Mouse (Mus musculus) heart, postnatal 4 days (tissue): ENCODE data around the gene Slc25a45. TPM values are rescaled to one million over a fixed set of nuclear protein-coding genes. Genes with fewer than 3 reads are reported as not detected.

Experiments
- DNase-seq: peaks from one replicate; pipeline ENCODE4 v3.0.0; 2021
- total RNA-seq, 2 experiments: library from RNA; stranded (reverse); gene quantifications; 2 replicates each; pipeline ENCODE4 v1.2.3; 2021

Slc25a45 gene
- total RNA-seq, 2 experiments from 2014 or later = 5.4 to 6.2 TPM

- peak; percentile 81 for DNase-seq
These were observed 57.7 kb downstream of the Slc25a45 start for GRCm38 (mm10) chr19:5935266-5935665.

Other genes with a start within 250 kb of the Slc25a45 start
- gene Rela, start 240.3 kb upstream of the Slc25a45 start, total RNA-seq = 10 to 100 TPM; 33.0 to 38.6 TPM
- gene Sipa1, start 214.1 kb upstream of the Slc25a45 start, total RNA-seq = 10 to 100 TPM; 40.2 to 42.2 TPM
- 10 to 100 TPM; 39.8 to 40.0 TPM for gene Map3k11, start 189.1 kb upstream of the Slc25a45 start, total RNA-seq
- gene Pcnx3, start 188.9 kb upstream of the Slc25a45 start, total RNA-seq = 10 to 100 TPM; 42.5 to 42.7 TPM
- gene Kcnk7, start 173.4 kb upstream of the Slc25a45 start, total RNA-seq = not detected
- 100 to 1,000 TPM; 179 to 191 TPM for gene Ehbp1l1, start 151.5 kb upstream of the Slc25a45 start, total RNA-seq
- gene Fam89b, start 148.2 kb upstream of the Slc25a45 start, total RNA-seq = 10 to 100 TPM; 48.3 to 49.0 TPM
- gene Ltbp3, start 136.9 kb upstream of the Slc25a45 start, total RNA-seq = 10 to 100 TPM; 78.7 to 79.6 TPM
- 10 to 100 TPM; 60.6 to 69.0 TPM for gene Scyl1, start 106.4 kb upstream of the Slc25a45 start, total RNA-seq
- gene Frmd8, start 2.5 kb upstream of the Slc25a45 start, total RNA-seq = 10 to 100 TPM; 18.6 to 20.9 TPM
- gene Tigd3, start 16.3 kb downstream of the Slc25a45 start, total RNA-seq = 1 to 10 TPM; 2.0 TPM
- 100 to 1,000 TPM; 111 to 119 TPM for gene Dpf2, start 35.2 kb downstream of the Slc25a45 start, total RNA-seq
- 10 to 100 TPM; 14.2 to 14.7 TPM for gene Cdc42ep2, start 47.0 kb downstream of the Slc25a45 start, total RNA-seq
- gene Pola2, start 86.4 kb downstream of the Slc25a45 start, total RNA-seq = 10 to 100 TPM; 32.9 to 37.1 TPM
- gene Slc22a20, start 108.3 kb downstream of the Slc25a45 start, total RNA-seq = not detected
- gene Capn1, start 138.1 kb downstream of the Slc25a45 start, total RNA-seq = 10 to 100 TPM; 27.4 to 29.1 TPM
- 10 to 100 TPM; 16.2 to 16.4 TPM for gene Syvn1, start 168.8 kb downstream of the Slc25a45 start, total RNA-seq
- gene Mrpl49, start 180.0 kb downstream of the Slc25a45 start, total RNA-seq = 10 to 100 TPM; 37.8 to 41.7 TPM
- gene Fau, start 180.0 kb downstream of the Slc25a45 start, total RNA-seq = 100 to 1,000 TPM; 802 to 870 TPM
- gene Znhit2, start 183.4 kb downstream of the Slc25a45 start, total RNA-seq = 10 to 100 TPM; 16.2 to 16.7 TPM
- gene Tm7sf2, start 190.6 kb downstream of the Slc25a45 start, total RNA-seq = 1 to 10 TPM; 5.0 to 5.9 TPM
- gene Vps51, start 199.4 kb downstream of the Slc25a45 start, total RNA-seq = 10 to 100 TPM; 38.0 to 40.0 TPM
- not detected for gene Tmem262, start 202.2 kb downstream of the Slc25a45 start, total RNA-seq
- under 1 TPM in 1 of 2 experiments, not detected in 1; 0.41 TPM for gene Gm28374, start 204.4 kb downstream of the Slc25a45 start, total RNA-seq
- 10 to 100 TPM; 25.8 to 28.3 TPM for gene Zfpl1, start 207.1 kb downstream of the Slc25a45 start, total RNA-seq
- gene Cdca5, start 207.2 kb downstream of the Slc25a45 start, total RNA-seq = 10 to 100 TPM; 12.8 to 14.8 TPM
- under 1 TPM; 0.60 to 0.68 TPM for gene AC131692.1, start 216.6 kb downstream of the Slc25a45 start, total RNA-seq
- under 1 TPM; 0.50 to 0.52 TPM for gene Naaladl1, start 228.0 kb downstream of the Slc25a45 start, total RNA-seq
- gene Sac3d1, start 240.8 kb downstream of the Slc25a45 start, total RNA-seq = 10 to 100 TPM; 17.4 to 17.6 TPM